Mouse (Mus musculus) cerebellum, postnatal 4 days (tissue): ENCODE data around the gene Stx3.

Source experiments
- DNase-seq, 2 experiments: peaks; one replicate each; pipeline ENCODE4 v3.0.0; 2022; ENCODE audit warnings: low spot score in 2 of 2, mixed read lengths in 1 of 2

The Stx3 gene

GRCm38 (mm10) chr19:11819143-11819700 is at the start of gene Stx3:
Stx3 (minus strand) TSS chr19:11819403.
- DNase-seq: no peak

- DNase-seq: no peak
Observed at GRCm38 (mm10) chr19:11867837-11868236, 48.6 kb upstream of the Stx3 start.

- DNase-seq: no peak
Observed at GRCm38 (mm10) chr19:11860966-11861365, 41.8 kb upstream of the Stx3 start, which contains the start of gene Olfr1418. Olfr1418 (minus strand) TSS chr19:11861066.

- no peak for DNase-seq
Observed at GRCm38 (mm10) chr19:11856506-11856905, 37.3 kb upstream of the Stx3 start.

GRCm38 (mm10) chr19:11854821-11855220 is 35.6 kb upstream of the Stx3 start:
- no peak for DNase-seq

GRCm38 (mm10) chr19:11852652-11853051 is 33.4 kb upstream of the Stx3 start:
- no peak for DNase-seq

GRCm38 (mm10) chr19:11846333-11846732 is 27.1 kb upstream of the Stx3 start:
- no peak for DNase-seq

GRCm38 (mm10) chr19:11839119-11839518 is 19.9 kb upstream of the Stx3 start, which contains the start of gene Olfr1417:
Olfr1417 (minus strand) TSS chr19:11839219.
- no peak for DNase-seq

GRCm38 (mm10) chr19:11823346-11824065 is 4.3 kb upstream of the Stx3 start:
- no peak for DNase-seq

GRCm38 (mm10) chr19:11820211-11820610 is 1.0 kb upstream of the Stx3 start:
- no peak for DNase-seq

- peak; percentile 71 to 84 for DNase-seq
Observed at GRCm38 (mm10) chr19:11819800-11820199, 597 bp upstream of the Stx3 start.

- peak; percentile 23 for DNase-seq
Observed at GRCm38 (mm10) chr19:11818199-11819142, 732 bp downstream of the Stx3 start.

GRCm38 (mm10) chr19:11817586-11817985 is 1.6 kb downstream of the Stx3 start:
- no peak for DNase-seq

GRCm38 (mm10) chr19:11816706-11817105 is 2.5 kb downstream of the Stx3 start:
- no peak for DNase-seq

GRCm38 (mm10) chr19:11814742-11815333 is 4.4 kb downstream of the Stx3 start:
- DNase-seq: no peak

- DNase-seq: no peak
Observed at GRCm38 (mm10) chr19:11813649-11814048, 5.6 kb downstream of the Stx3 start.

- DNase-seq: no peak
Observed at GRCm38 (mm10) chr19:11813136-11813535, 6.1 kb downstream of the Stx3 start.

GRCm38 (mm10) chr19:11811688-11812365 is 7.4 kb downstream of the Stx3 start:
- no peak for DNase-seq

- DNase-seq: no peak
Observed at GRCm38 (mm10) chr19:11810856-11811255, 8.3 kb downstream of the Stx3 start.

- no peak for DNase-seq
Observed at GRCm38 (mm10) chr19:11810003-11810758, 9.0 kb downstream of the Stx3 start.
